Mouse (Mus musculus) erythroblast, embryonic 14.5 days (primary cell): ENCODE measurements around the gene Pcx.

Experiments
- GATA1 ChIP-seq: IDR thresholded peaks from 2 replicates; pipeline ENCODE4 v1.6.1; 2012; ENCODE audit warnings: low read length, inconsistent platforms, mixed read lengths
- TAL1 ChIP-seq: IDR thresholded peaks from 3 replicates; pipeline ENCODE4 v1.6.1; 2012; ENCODE audit warnings: low read length, inconsistent platforms, mixed read lengths

DNA sequence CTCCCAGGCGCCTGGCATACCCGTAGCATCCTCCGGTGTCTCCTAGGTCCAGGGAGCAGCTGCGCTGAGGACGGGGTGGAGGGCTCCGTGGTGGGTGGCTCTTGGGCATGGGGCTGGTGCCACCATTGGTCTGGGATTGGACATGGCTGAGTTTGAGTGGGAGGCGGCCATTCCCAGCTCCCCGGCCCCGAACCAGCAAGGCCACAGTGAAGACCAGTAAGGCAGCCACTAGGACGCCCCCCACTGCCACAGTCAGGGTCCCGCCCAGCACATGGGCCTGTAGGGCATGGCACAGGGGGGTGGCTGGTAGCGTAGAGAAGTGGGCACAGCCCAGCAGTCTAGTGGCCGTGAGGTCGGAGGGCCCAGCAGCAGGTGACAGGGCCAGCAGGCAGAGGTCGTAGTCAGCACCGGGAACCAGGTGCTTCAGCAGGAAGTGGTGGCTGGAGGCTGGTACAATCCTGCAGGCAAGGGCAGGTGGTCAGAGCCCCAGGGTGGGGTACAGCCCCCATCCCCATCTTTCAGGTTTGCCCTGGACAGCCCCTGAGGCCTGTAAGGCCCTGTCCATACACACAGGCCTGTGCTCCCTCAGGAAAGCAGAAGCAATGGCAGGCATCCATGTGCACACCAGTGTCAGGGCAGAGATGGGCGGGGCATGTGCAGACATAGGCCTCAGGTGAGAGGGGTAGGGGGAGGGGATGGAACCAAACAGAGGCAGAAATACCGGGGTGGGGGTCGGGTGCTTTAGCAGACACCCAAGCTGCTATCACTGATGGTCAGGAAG is 102.1 kb downstream of the Pcx start:
- TF ChIP-seq GATA1 (no peak), TAL1 (no peak)
